Mouse (Mus musculus) liver, embryonic 14.5 days (tissue): ENCODE measurements around the gene Tex22. TPM values are rescaled to one million over a fixed set of nuclear protein-coding genes. Genes with fewer than 3 reads are reported as not detected.

Experiments
- ATAC-seq: fragments of 200-750 bp; cut with Nextera tagmentation; 2 replicates; pipeline ENCODE4 v1.8.0; 2017; ENCODE audit warnings: moderate number of reproducible peaks, mild to moderate bottlenecking, moderate library complexity; ENCODE audit not compliant: insufficient read depth
- DNase-seq, 3 experiments: peaks; one replicate each; pipeline ENCODE4 v3.0.0-alpha.2; 2012 to 2013; ENCODE audit warnings: low read depth in 3 of 3, low spot score in 3 of 3
- H3K27ac ChIP-seq: fragments of 300-500 bp; sonication (generic); 2 replicates; pipeline ENCODE4 v1.5.1; 2014; ENCODE audit warnings: moderate library complexity, mild to moderate bottlenecking, control low read depth, inconsistent platforms
- H3K27me3 ChIP-seq: fragments of 300-500 bp; sonication (generic); 2 replicates; pipeline ENCODE4 v1.6.1; 2014; ENCODE audit warnings: mild to moderate bottlenecking, low read length, moderate library complexity; ENCODE audit not compliant: control insufficient read depth, insufficient read depth
- H3K36me3 ChIP-seq: fragments of 300-500 bp; sonication (generic); replicated peaks from 2 replicates; pipeline ENCODE4 v1.6.1; 2014; ENCODE audit warnings: low read depth; ENCODE audit not compliant: control insufficient read depth, insufficient read depth
- H3K4me1 ChIP-seq, 2 experiments: fragments of 200-500 bp in 1 of 2; fragments of 300-500 bp in 1 of 2; sonication (generic) in 1 of 2; replicated peaks; 2 replicates each; pipeline ENCODE4 v1.6.1; 2012 to 2014; ENCODE audit warnings: antibody characterized with exemption in 1 of 2, inconsistent platforms in 1 of 2, low read length in 1 of 2; ENCODE audit not compliant: control insufficient read depth in 2 of 2, insufficient read depth in 2 of 2
- H3K4me2 ChIP-seq: fragments of 300-500 bp; sonication (generic); 2 replicates; pipeline ENCODE4 v1.6.1; 2014; ENCODE audit warnings: low read depth, mild to moderate bottlenecking, control low read depth, moderate library complexity
- H3K4me3 ChIP-seq, 2 experiments: fragments of 200-500 bp in 1 of 2; fragments of 300-500 bp in 1 of 2; sonication (generic) in 1 of 2; 2 replicates each; pipeline ENCODE4 v1.5.1; 2012 to 2014; ENCODE audit warnings: low read depth in 2 of 2, low read length in 2 of 2, mild to moderate bottlenecking in 2 of 2, control low read depth in 1 of 2, inconsistent platforms in 1 of 2, moderate library complexity in 1 of 2; ENCODE audit not compliant: insufficient read depth in 1 of 2
- H3K9ac ChIP-seq: fragments of 300-500 bp; sonication (generic); replicated peaks from 2 replicates; pipeline ENCODE4 v1.6.1; 2014; ENCODE audit warnings: mild to moderate bottlenecking, control low read depth, moderate library complexity
- H3K9me3 ChIP-seq: fragments of 300-500 bp; sonication (generic); 2 replicates; pipeline ENCODE4 v1.6.1; 2016; ENCODE audit warnings: low read length, mixed read lengths; ENCODE audit not compliant: control insufficient read depth
- CTCF ChIP-seq: IDR thresholded peaks from 2 replicates; pipeline ENCODE4 v1.5.1; 2016; ENCODE audit warnings: antibody characterized with exemption, low read depth, control low read depth
- EP300 ChIP-seq: IDR thresholded peaks from 2 replicates; pipeline ENCODE4 v1.6.1; 2016; ENCODE audit warnings: antibody characterized with exemption, low read depth
- WGBS: fragments of 180-500 bp; shearing (Covaris S2); extraction: QIAGEN DNeasy Blood & Tissue Kit; methylation state at CpG from one replicate; pipeline ENCODE4 v1.1.7; 2014; ENCODE audit not compliant: insufficient replicate concordance; 5-methylcytosine and 5-hydroxymethylcytosine counted together
- polyA plus RNA-seq, 2 experiments: library from polyadenylated mRNA; depleted of rRNA in 1 of 2; stranded (reverse) in 1 of 2; unstranded in 1 of 2; fragments of >200 nt; fragmentation: Nextera tagmentation in 1 of 2; extraction: Ambion mirVana in 1 of 2; gene quantifications; 2 replicates each; pipeline versions ENCODE4 v1.2.1 to v1.2.3; 2012 to 2014

The Tex22 gene
- polyA plus RNA-seq, 2 experiments = 0.02 TPM; not detected in 1

- H3K27ac ChIP-seq = no peak overlapping the region
- DNase-seq = no peak
- no peak for ATAC-seq
- H3K9me3 ChIP-seq = no peaks in the 10 kb centered on the region
- no peaks in the 10 kb centered on the region for H3K27me3 ChIP-seq
- H3K36me3 ChIP-seq = no peaks in the 10 kb centered on the region
- 77% methylated on average over 17 of the region's 17 CpGs for WGBS
- no peaks in the 10 kb centered on the region for H3K4me1 ChIP-seq
- H3K4me2 ChIP-seq = no peak overlapping the region
- H3K9ac ChIP-seq = no peak overlapping the region
- TF ChIP-seq EP300 (no peak), CTCF (no peak)
- no peak overlapping the region for H3K4me3 ChIP-seq
Observed at GRCm38 (mm10) chr12:113090053-113090452, 15.8 kb downstream of the Tex22 start.

- Histone ChIP-seq H3K27ac (no peak overlapping the region), H3K4me2 (no peak overlapping the region), H3K9me3 (no peaks in the 10 kb centered on the region), H3K36me3 (no peaks in the 10 kb centered on the region), H3K27me3 (no peaks in the 10 kb centered on the region), H3K4me1 (peaks cover 7 to 12% of the 10 kb centered on the region in 2 experiments), H3K9ac (no peak overlapping the region), H3K4me3 (no peak overlapping the region)
- no peak for TF ChIP-seq CTCF
- no peak for TF ChIP-seq EP300
- 69% methylated on average over 5 of the region's 5 CpGs for WGBS
- ATAC-seq (no peak), DNase-seq (no peak)
Observed at GRCm38 (mm10) chr12:113097040-113097439, 22.7 kb downstream of the Tex22 start.

GRCm38 (mm10) chr12:113097749-113098281, 23.5 kb downstream of the Tex22 start, which contains the start of gene Mta1:
Gene Mta1 (plus strand): TSS chr12:113098278.
- 7% methylated on average over 21 of the region's 53 CpGs for WGBS
- H3K4me3 ChIP-seq = peak within 1 kb of the TSS; percentile 70 to 98
- no peaks in the 10 kb centered on the region for H3K9me3 ChIP-seq
- no peaks in the 10 kb centered on the region for H3K36me3 ChIP-seq
- H3K4me1 ChIP-seq = peaks cover 7 to 12% of the 10 kb centered on the region in 2 experiments
- TF ChIP-seq CTCF (no peak), EP300 (no peak)
- no peaks in the 10 kb centered on the region for H3K27me3 ChIP-seq
- H3K9ac ChIP-seq = peak within 1 kb of the TSS; percentile 98
- ATAC-seq = peak; percentile 66
- H3K4me2 ChIP-seq = peak within 1 kb of the TSS; percentile 94
- H3K27ac ChIP-seq = peak within 1 kb of the TSS; percentile 62
- DNase-seq = no peak

GRCm38 (mm10) chr12:113098530-113099151, 24.3 kb downstream of the Tex22 start:
- 1% methylated on average over 53 of the region's 60 CpGs for WGBS
- Histone ChIP-seq H3K4me1 (peaks cover 7 to 15% of the 10 kb centered on the region in 2 experiments), H3K36me3 (no peaks in the 10 kb centered on the region)

GRCm38 (mm10) chr12:113099470-113100237, 25.4 kb downstream of the Tex22 start:
- DNase-seq = no peak
- 13% methylated on average over 6 of the region's 6 CpGs for WGBS
- Histone ChIP-seq H3K4me3 (peak overlapping the region; percentile 70 to 98), H3K9me3 (no peaks in the 10 kb centered on the region), H3K36me3 (no peaks in the 10 kb centered on the region), H3K4me1 (peaks cover 14 to 24% of the 10 kb centered on the region in 2 experiments), H3K4me2 (peak overlapping the region; percentile 94), H3K9ac (peak overlapping the region; percentile 98), H3K27ac (peak overlapping the region; percentile 62; the same call in 1 of the 2 replicates), H3K27me3 (no peaks in the 10 kb centered on the region)
- ATAC-seq = no peak
- TF ChIP-seq CTCF (no peak), EP300 (no peak)

More at GRCm38 (mm10) chr12:113098530-113099151, 24.3 kb downstream of the Tex22 start:
- Histone ChIP-seq H3K4me2 (peak overlapping the region; percentile 94), H3K27ac (peak overlapping the region; percentile 62), H3K27me3 (no peaks in the 10 kb centered on the region), H3K9me3 (no peaks in the 10 kb centered on the region), H3K9ac (peak overlapping the region; percentile 98), H3K4me3 (peak overlapping the region; percentile 70 to 98)
- DNase-seq = no peak
- TF ChIP-seq CTCF (no peak), EP300 (no peak)
- ATAC-seq = peak; percentile 29
